Mouse (Mus musculus) liver, postnatal 0 days (tissue): Measurements from ENCODE around the gene Pigh. TPM values are rescaled to one million over a fixed set of nuclear protein-coding genes. Genes with fewer than 3 reads are reported as not detected.

Source experiments
- ATAC-seq: fragments of 200-750 bp; cut with Nextera tagmentation; 2 replicates; pipeline ENCODE4 v1.8.0; 2017; ENCODE audit warnings: mild to moderate bottlenecking, moderate library complexity
- DNase-seq: peaks from one replicate; pipeline ENCODE4 v3.0.0-alpha.2; 2016
- H3K27ac ChIP-seq: fragments of 300-500 bp; sonication (generic); 2 replicates; pipeline ENCODE4 v1.5.1; 2014; ENCODE audit warnings: antibody characterized with exemption, moderate library complexity, mild to moderate bottlenecking, low read depth
- H3K27me3 ChIP-seq: fragments of 300-500 bp; sonication (generic); 2 replicates; pipeline ENCODE4 v1.6.1; 2014; ENCODE audit warnings: low read length, control low read depth, mixed read lengths; ENCODE audit not compliant: insufficient read depth
- H3K36me3 ChIP-seq: fragments of 300-500 bp; sonication (generic); replicated peaks from 2 replicates; pipeline ENCODE4 v1.6.1; 2014; ENCODE audit warnings: mild to moderate bottlenecking, control low read depth, low read length, moderate library complexity, mixed read lengths; ENCODE audit not compliant: insufficient read depth
- H3K4me1 ChIP-seq: fragments of 300-500 bp; sonication (generic); 2 replicates; pipeline ENCODE4 v1.6.1; 2014; ENCODE audit warnings: antibody characterized with exemption, mild to moderate bottlenecking, control low read depth; ENCODE audit not compliant: insufficient read depth
- H3K4me2 ChIP-seq: fragments of 300-500 bp; sonication (generic); 2 replicates; pipeline ENCODE4 v1.6.1; 2014; ENCODE audit warnings: low read depth, mild to moderate bottlenecking, low read length, moderate library complexity, mixed read lengths
- H3K4me3 ChIP-seq: fragments of 300-500 bp; sonication (generic); 2 replicates; pipeline ENCODE4 v1.5.1; 2014; ENCODE audit warnings: low read depth, low read length
- H3K9ac ChIP-seq: fragments of 300-500 bp; sonication (generic); replicated peaks from 2 replicates; pipeline ENCODE4 v1.6.1; 2014; ENCODE audit warnings: mild to moderate bottlenecking, moderate library complexity
- H3K9me3 ChIP-seq: fragments of 300-500 bp; sonication (generic); 2 replicates; pipeline ENCODE4 v1.6.1; 2016; ENCODE audit warnings: mild to moderate bottlenecking, control low read depth, low read length, mixed read lengths
- CTCF ChIP-seq: sonication (generic); IDR thresholded peaks from 2 replicates; pipeline ENCODE4 v1.5.1; 2016; ENCODE audit warnings: antibody characterized with exemption, low read depth
- EP300 ChIP-seq: IDR thresholded peaks from 2 replicates; pipeline ENCODE4 v1.6.1; 2016; ENCODE audit warnings: antibody characterized with exemption, low read depth, mild to moderate bottlenecking
- WGBS: fragments of 180-500 bp; shearing (Covaris S2); extraction: QIAGEN DNeasy Blood & Tissue Kit; methylation state at CpG from one replicate; pipeline ENCODE4 v1.1.7; 2014; ENCODE audit not compliant: insufficient replicate concordance; 5-methylcytosine and 5-hydroxymethylcytosine counted together
- polyA plus RNA-seq: library from polyadenylated mRNA; unstranded; fragments of >200 nt; fragmentation: Nextera tagmentation; extraction: Ambion mirVana; gene quantifications from 2 replicates; pipeline ENCODE4 v1.2.1, GENCODE M21; 2015

Pigh gene
- polyA plus RNA-seq, 1 experiment from 2014 or later, result 4.9 TPM

GRCm38 (mm10) chr12:79103773-79104172, 14.3 kb upstream of the Pigh start:
- 58% methylated on average over 3 of the region's 3 CpGs for WGBS

DNA sequence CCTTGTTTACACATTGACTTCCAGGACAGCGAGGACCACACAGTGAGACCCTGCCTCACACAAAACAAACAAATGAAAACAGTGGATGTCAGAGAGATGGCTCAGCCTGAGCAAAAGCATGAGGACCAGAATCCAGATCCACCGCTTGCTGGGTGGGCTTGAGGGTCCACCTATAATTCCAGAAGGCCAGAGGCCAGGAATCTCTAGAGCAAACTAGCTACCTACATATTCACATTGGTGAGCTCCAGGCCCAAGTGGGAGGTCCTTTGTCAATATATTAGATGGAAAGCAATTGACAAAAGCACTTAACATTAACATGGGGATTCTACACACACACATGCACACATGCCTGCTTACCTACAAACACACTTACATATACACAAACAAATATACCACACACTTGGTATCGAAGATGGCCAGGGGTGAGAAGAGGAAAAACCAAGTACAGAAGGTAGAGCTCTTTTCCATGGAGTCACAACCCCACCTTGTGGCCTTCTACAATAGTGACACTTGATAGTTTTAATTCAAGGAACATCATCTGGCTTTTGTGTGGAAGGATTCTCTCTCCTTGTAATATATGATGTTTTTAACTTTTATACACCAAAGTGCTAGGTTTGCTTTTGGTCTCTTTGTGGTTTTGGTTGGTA, 7.8 kb upstream of the Pigh start:
- whole genome bisulfite sequencing, result 53% methylated on average over 3 of the region's 3 CpGs
- Histone ChIP-seq H3K27ac (no peak overlapping the region), H3K4me3 (no peak overlapping the region), H3K36me3 (no peaks in the 10 kb centered on the region), H3K4me2 (no peak overlapping the region), H3K9ac (no peak overlapping the region), H3K27me3 (0 out of 2 replicates have a peak, but pooled peaks cover 2% of the 10 kb centered on the region), H3K9me3 (no peaks in the 10 kb centered on the region), H3K4me1 (no peaks in the 10 kb centered on the region)
- TF ChIP-seq CTCF, result peak; percentile 79
- TF ChIP-seq EP300, result no peak
- ATAC-seq, result no peak
- peak; percentile 27 for DNase-seq

More at GRCm38 (mm10) chr12:79103773-79104172, 14.3 kb upstream of the Pigh start:
- Histone ChIP-seq H3K27me3 (no peaks in the 10 kb centered on the region), H3K9me3 (no peaks in the 10 kb centered on the region), H3K4me3 (no peak overlapping the region), H3K9ac (no peak overlapping the region), H3K4me1 (no peaks in the 10 kb centered on the region), H3K27ac (0 out of 2 replicates have a peak overlapping the region, but pooled peaks have one; percentile 55), H3K4me2 (no peak overlapping the region), H3K36me3 (no peaks in the 10 kb centered on the region)
- ATAC-seq (peak; percentile 61; the same call in 1 of the 2 replicates), DNase-seq (peak; percentile 36)
- TF ChIP-seq CTCF (no peak), EP300 (peak; percentile 18; the same call in 1 of the 2 replicates)

GRCm38 (mm10) chr12:79092569-79092968, 3.1 kb upstream of the Pigh start:
- DNase-seq, result peak; percentile 61
- 20% methylated on average over 4 of the region's 4 CpGs for WGBS
- H3K4me2 ChIP-seq, result no peak overlapping the region
- 0 out of 2 replicates have a peak, but pooled peaks cover 2% of the 10 kb centered on the region for H3K9me3 ChIP-seq
- H3K4me3 ChIP-seq, result no peak overlapping the region
- no peaks in the 10 kb centered on the region for H3K36me3 ChIP-seq
- H3K27ac ChIP-seq, result no peak overlapping the region
- TF ChIP-seq CTCF, result peak; percentile 82
- TF ChIP-seq EP300, result no peak
- peaks cover 8% of the 10 kb centered on the region; the same call in 1 of the 2 replicates for H3K4me1 ChIP-seq
- no peak overlapping the region for H3K9ac ChIP-seq
- no peak for ATAC-seq
- H3K27me3 ChIP-seq, result no peaks in the 10 kb centered on the region

- ATAC-seq, result no peak
- H3K4me3 ChIP-seq, result no peak overlapping the region
- 0 out of 2 replicates have a peak, but pooled peaks cover 2% of the 10 kb centered on the region for H3K4me1 ChIP-seq
- no peak overlapping the region for H3K9ac ChIP-seq
- DNase-seq, result no peak
- no peaks in the 10 kb centered on the region for H3K9me3 ChIP-seq
- no peak for TF ChIP-seq EP300
- TF ChIP-seq CTCF, result no peak
- no peak overlapping the region for H3K27ac ChIP-seq
- H3K4me2 ChIP-seq, result no peak overlapping the region
- peaks cover 9% of the 10 kb centered on the region for H3K36me3 ChIP-seq
- WGBS, result 87% methylated on average over 6 of the region's 6 CpGs
- no peaks in the 10 kb centered on the region for H3K27me3 ChIP-seq
Measured at GRCm38 (mm10) chr12:79073362-79073761, 16.1 kb downstream of the Pigh start.

- Histone ChIP-seq H3K9ac (no peak overlapping the region), H3K27ac (no peak overlapping the region), H3K27me3 (no peaks in the 10 kb centered on the region), H3K9me3 (no peaks in the 10 kb centered on the region), H3K4me3 (no peak overlapping the region), H3K4me2 (no peak overlapping the region), H3K4me1 (0 out of 2 replicates have a peak, but pooled peaks cover 2% of the 10 kb centered on the region), H3K36me3 (peaks cover 6% of the 10 kb centered on the region)
- no peak for DNase-seq
- WGBS, result 76% methylated on average over 6 of the region's 6 CpGs
- no peak for TF ChIP-seq CTCF
- TF ChIP-seq EP300, result no peak
- ATAC-seq, result no peak
Measured at GRCm38 (mm10) chr12:79072576-79072975, 16.9 kb downstream of the Pigh start.

DNA sequence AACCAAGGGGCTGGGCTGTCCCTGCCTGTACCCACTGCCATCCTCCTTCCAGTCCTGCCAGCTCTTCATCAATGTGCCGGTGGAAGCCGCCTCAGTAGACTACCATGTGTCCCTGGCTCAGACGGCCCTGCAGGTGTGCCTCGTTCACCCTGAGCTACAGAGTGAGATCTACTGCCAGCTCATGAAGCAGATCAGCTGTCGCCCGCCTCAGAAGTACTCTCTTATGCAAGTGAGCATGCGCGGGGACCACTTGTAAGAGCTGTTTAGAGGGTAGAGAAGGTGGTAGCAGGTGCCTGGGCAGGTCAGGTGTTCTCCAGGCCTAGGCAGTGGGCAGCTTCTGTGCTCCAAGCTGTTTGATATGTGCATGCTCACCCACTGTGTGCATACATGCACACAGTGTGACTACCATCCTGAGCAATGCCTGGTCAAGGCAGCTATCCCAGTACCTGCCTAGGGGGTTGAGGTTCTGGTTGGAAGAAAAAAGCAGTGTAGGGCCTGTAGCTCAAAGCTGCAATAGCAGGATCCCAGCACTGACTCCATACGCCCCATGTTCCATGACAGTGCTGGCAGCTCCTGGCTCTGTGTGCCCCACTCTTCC, 18.6 kb downstream of the Pigh start:
- Histone ChIP-seq H3K4me1 (0 out of 2 replicates have a peak, but pooled peaks cover 2% of the 10 kb centered on the region), H3K36me3 (no peaks in the 10 kb centered on the region; the same call in none of the 2 replicates), H3K9ac (no peak overlapping the region), H3K4me3 (no peak overlapping the region), H3K9me3 (no peaks in the 10 kb centered on the region), H3K27ac (no peak overlapping the region), H3K27me3 (no peaks in the 10 kb centered on the region), H3K4me2 (no peak overlapping the region)
- no peak for TF ChIP-seq CTCF
- no peak for TF ChIP-seq EP300
- DNase-seq (no peak), ATAC-seq (no peak)
- WGBS, result 80% methylated on average over 9 of the region's 9 CpGs
